Mouse (Mus musculus): ENCODE data around the gene Nln.

Gene Nln

GRCm38 (mm10) chr13:104109816-104110521 lies 555 bp upstream of the Nln start:
- TF ChIP-seq GATA4 (IDR thresholded peaks at IDR 0.05; ENCODE audit: insufficient replicate concordance, low read length), result no peak

GRCm38 (mm10) chr13:104108651-104109287 lies 645 bp downstream of the Nln start:
- TF ChIP-seq GATA4 (IDR thresholded peaks at IDR 0.05; ENCODE audit: insufficient replicate concordance, low read length), result no peak

GRCm38 (mm10) chr13:104101606-104102235 lies 7.7 kb downstream of the Nln start:
- no peak for TF ChIP-seq GATA4 (IDR thresholded peaks at IDR 0.05; ENCODE audit: insufficient replicate concordance, low read length)

- no peak for TF ChIP-seq GATA4 (IDR thresholded peaks at IDR 0.05; ENCODE audit: insufficient replicate concordance, low read length)
Observed at GRCm38 (mm10) chr13:104100416-104100815, 9.0 kb downstream of the Nln start.

GRCm38 (mm10) chr13:104097190-104097589 lies 12.2 kb downstream of the Nln start:
- TF ChIP-seq GATA4 (IDR thresholded peaks at IDR 0.05; ENCODE audit: insufficient replicate concordance, low read length), result no peak

GRCm38 (mm10) chr13:104095955-104096354 lies 13.5 kb downstream of the Nln start:
- TF ChIP-seq GATA4 (IDR thresholded peaks at IDR 0.05; ENCODE audit: insufficient replicate concordance, low read length), result no peak

GRCm38 (mm10) chr13:104094531-104095385 lies 14.7 kb downstream of the Nln start:
- no peak for TF ChIP-seq GATA4 (IDR thresholded peaks at IDR 0.05; ENCODE audit: insufficient replicate concordance, low read length)

GRCm38 (mm10) chr13:104091734-104092133 lies 17.7 kb downstream of the Nln start:
- TF ChIP-seq GATA4 (IDR thresholded peaks at IDR 0.05; ENCODE audit: insufficient replicate concordance, low read length), result no peak

GRCm38 (mm10) chr13:104089387-104089786 lies 20.0 kb downstream of the Nln start:
- TF ChIP-seq GATA4 (IDR thresholded peaks at IDR 0.05; ENCODE audit: insufficient replicate concordance, low read length), result no peak

GRCm38 (mm10) chr13:104084600-104084999 lies 24.8 kb downstream of the Nln start:
- TF ChIP-seq GATA4 (IDR thresholded peaks at IDR 0.05; ENCODE audit: insufficient replicate concordance, low read length), result no peak

GRCm38 (mm10) chr13:104082504-104082903 lies 26.9 kb downstream of the Nln start:
- no peak for TF ChIP-seq GATA4 (IDR thresholded peaks at IDR 0.05; ENCODE audit: insufficient replicate concordance, low read length)

- no peak for TF ChIP-seq GATA4 (IDR thresholded peaks at IDR 0.05; ENCODE audit: insufficient replicate concordance, low read length)
Observed at GRCm38 (mm10) chr13:104076993-104077392, 32.4 kb downstream of the Nln start.

- peak; percentile 25; the same call in 1 of the 2 replicates for TF ChIP-seq GATA4 (IDR thresholded peaks at IDR 0.05; ENCODE audit: insufficient replicate concordance, low read length)
Observed at GRCm38 (mm10) chr13:104074731-104075130, 34.7 kb downstream of the Nln start.

GRCm38 (mm10) chr13:104074230-104074629 lies 35.2 kb downstream of the Nln start:
- TF ChIP-seq GATA4 (IDR thresholded peaks at IDR 0.05; ENCODE audit: insufficient replicate concordance, low read length), result no peak

- TF ChIP-seq GATA4 (IDR thresholded peaks at IDR 0.05; ENCODE audit: insufficient replicate concordance, low read length), result no peak
Observed at GRCm38 (mm10) chr13:104072351-104072750, 37.1 kb downstream of the Nln start.

Data from liver, adult (tissue).